Mouse (Mus musculus) neural tube, embryonic 12.5 days (tissue): Measurements from ENCODE around the gene Tom1l2. TPM values are rescaled to one million over a fixed set of nuclear protein-coding genes. Genes with fewer than 3 reads are reported as not detected.

Source experiments
- ATAC-seq: fragments of 200-750 bp; cut with Nextera tagmentation; 2 replicates; pipeline ENCODE4 v1.8.0; 2017; ENCODE audit warnings: low read depth, mild to moderate bottlenecking, moderate TSS enrichment, moderate library complexity; ENCODE audit not compliant: low FRiP score
- H3K27ac ChIP-seq: fragments of 300-500 bp; sonication (generic); 2 replicates; pipeline ENCODE4 v1.5.1; 2016
- H3K27me3 ChIP-seq: fragments of 300-500 bp; sonication (generic); replicated peaks from 2 replicates; pipeline ENCODE4 v1.6.1; 2016; ENCODE audit warnings: mild to moderate bottlenecking
- H3K36me3 ChIP-seq: fragments of 300-500 bp; sonication (generic); 2 replicates; pipeline ENCODE4 v1.6.1; 2016; ENCODE audit warnings: mild to moderate bottlenecking
- H3K4me1 ChIP-seq: fragments of 300-500 bp; sonication (generic); 2 replicates; pipeline ENCODE4 v1.6.1; 2016
- H3K4me2 ChIP-seq: fragments of 300-500 bp; sonication (generic); replicated peaks from 2 replicates; pipeline ENCODE4 v1.6.1; 2016; ENCODE audit warnings: mild to moderate bottlenecking
- H3K4me3 ChIP-seq: fragments of 300-500 bp; sonication (generic); 2 replicates; pipeline ENCODE4 v1.5.1; 2016
- H3K9ac ChIP-seq: fragments of 300-500 bp; sonication (generic); 2 replicates; pipeline ENCODE4 v1.6.1; 2016; ENCODE audit warnings: mild to moderate bottlenecking
- H3K9me3 ChIP-seq: fragments of 300-500 bp; sonication (generic); 2 replicates; pipeline ENCODE4 v1.6.1; 2016; ENCODE audit warnings: mild to moderate bottlenecking
- WGBS: fragments of 180-500 bp; shearing (Covaris S2); methylation state at CpG from one replicate; pipeline ENCODE4 v1.1.7; 2016; 5-methylcytosine and 5-hydroxymethylcytosine counted together
- polyA plus RNA-seq: library from polyadenylated mRNA; unstranded; fragments of >200 nt; fragmentation: Nextera tagmentation; extraction: Ambion mirVana; gene quantifications from 2 replicates; pipeline ENCODE4 v1.2.1, GENCODE M21; 2016

The Tom1l2 gene
- polyA plus RNA-seq, 1 experiment from 2014 or later = 46.7 TPM

DNA sequence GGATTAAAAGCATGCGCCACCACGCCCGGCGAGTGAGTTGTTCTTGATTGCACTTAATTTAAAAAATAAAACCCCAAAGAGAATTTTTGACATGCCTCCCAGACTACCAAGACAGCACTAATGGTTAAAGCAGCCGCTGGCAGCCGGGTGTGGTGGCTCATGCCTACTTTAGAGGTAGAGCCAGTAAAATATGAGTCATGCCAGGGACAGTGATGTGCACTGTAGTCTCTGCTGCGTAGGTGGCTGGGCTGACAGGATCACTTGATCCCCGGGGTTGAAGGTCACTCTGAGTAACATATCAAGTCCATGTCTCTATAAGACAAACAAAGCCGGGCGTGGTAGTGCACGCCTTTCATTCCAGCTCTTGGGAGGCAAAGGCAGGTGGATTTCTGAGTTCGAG lies 13.3 kb downstream of the Tom1l2 start:
- H3K27ac ChIP-seq = no peak overlapping the region
- no peak overlapping the region for H3K9ac ChIP-seq
- no peak overlapping the region for H3K4me3 ChIP-seq
- H3K27me3 ChIP-seq = no peaks in the 10 kb centered on the region
- no peaks in the 10 kb centered on the region for H3K4me1 ChIP-seq
- no peak overlapping the region for H3K4me2 ChIP-seq
- 93% methylated on average over 12 of the region's 12 CpGs for WGBS
- H3K9me3 ChIP-seq = no peaks in the 10 kb centered on the region
- no peaks in the 10 kb centered on the region; the same call in 1 of the 2 replicates for H3K36me3 ChIP-seq
- no peak for ATAC-seq

DNA sequence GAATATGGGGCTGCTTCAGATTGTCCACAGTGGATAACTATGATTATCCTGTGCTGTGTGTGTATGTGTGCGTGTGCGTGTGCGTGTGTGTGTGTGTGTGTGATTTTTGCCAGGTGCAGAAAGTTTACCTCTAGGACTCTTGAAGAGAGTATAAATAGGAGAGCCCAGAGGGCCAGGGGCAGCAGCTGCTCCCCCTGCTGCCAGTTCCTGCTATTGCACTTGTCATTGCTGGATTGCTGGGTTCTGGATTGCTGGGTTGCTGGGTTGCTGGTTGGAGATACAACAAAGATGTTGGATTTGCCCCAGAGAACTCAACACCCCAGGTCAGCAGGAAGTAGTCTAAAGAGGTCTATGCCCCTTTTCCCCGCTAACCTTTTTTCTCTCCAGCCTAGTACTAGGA lies 14.4 kb downstream of the Tom1l2 start:
- H3K27me3 ChIP-seq = no peaks in the 10 kb centered on the region
- no peaks in the 10 kb centered on the region for H3K9me3 ChIP-seq
- H3K27ac ChIP-seq = no peak overlapping the region
- no peak overlapping the region for H3K4me2 ChIP-seq
- no peaks in the 10 kb centered on the region for H3K4me1 ChIP-seq
- no peaks in the 10 kb centered on the region; the same call in 1 of the 2 replicates for H3K36me3 ChIP-seq
- H3K4me3 ChIP-seq = no peak overlapping the region
- ATAC-seq = no peak
- no peak overlapping the region for H3K9ac ChIP-seq
- 69% methylated on average over 4 of the region's 4 CpGs for WGBS

DNA sequence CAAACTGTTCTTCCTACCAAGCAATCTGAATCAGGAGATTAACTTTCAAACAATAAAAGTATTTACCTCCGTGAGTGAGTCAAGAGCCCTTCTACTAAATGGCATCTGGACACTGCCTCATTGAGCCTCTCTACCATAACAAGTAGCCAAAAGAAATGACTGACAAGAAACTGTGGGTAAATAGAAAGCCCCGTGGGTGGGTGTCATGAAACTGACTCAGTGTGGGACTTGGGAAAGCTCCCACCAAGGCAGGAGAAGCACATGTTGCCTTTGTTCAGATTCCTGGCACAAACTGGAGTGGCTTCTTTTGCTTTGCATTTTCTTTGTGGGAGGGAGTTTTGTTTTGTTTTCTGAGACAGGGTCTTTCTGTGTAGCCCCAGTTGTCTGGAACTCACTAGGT lies 16.9 kb downstream of the Tom1l2 start:
- Histone ChIP-seq H3K4me1 (no peaks in the 10 kb centered on the region), H3K9me3 (no peaks in the 10 kb centered on the region), H3K4me2 (no peak overlapping the region), H3K36me3 (no peaks in the 10 kb centered on the region; the same call in 1 of the 2 replicates), H3K27ac (no peak overlapping the region), H3K9ac (no peak overlapping the region), H3K27me3 (no peaks in the 10 kb centered on the region), H3K4me3 (no peak overlapping the region)
- no peak for ATAC-seq
- WGBS = 85% methylated on average over 2 of the region's 2 CpGs

DNA sequence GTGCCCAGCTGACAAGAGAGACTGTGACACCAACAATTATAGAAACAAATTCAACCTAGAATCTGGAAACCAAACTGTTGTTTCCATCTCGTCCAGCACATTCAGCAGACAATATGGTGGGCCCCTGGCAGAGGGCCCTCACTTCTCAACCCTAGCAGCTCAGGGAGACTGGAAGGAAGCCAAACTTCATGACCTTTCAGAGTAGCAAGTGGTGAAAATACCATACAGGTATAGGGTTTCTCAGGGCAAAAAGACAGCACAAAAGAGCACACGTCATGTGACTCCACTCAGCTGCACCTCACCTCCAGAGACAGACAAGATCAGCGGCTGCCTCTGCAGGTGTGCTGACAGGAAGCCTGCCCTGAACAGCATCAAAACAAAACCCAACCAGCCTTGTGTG lies 18.6 kb downstream of the Tom1l2 start:
- 78% methylated on average over 3 of the region's 3 CpGs for WGBS
- H3K36me3 ChIP-seq = no peaks in the 10 kb centered on the region; the same call in 1 of the 2 replicates
- no peaks in the 10 kb centered on the region for H3K27me3 ChIP-seq
- no peak overlapping the region for H3K27ac ChIP-seq
- H3K4me3 ChIP-seq = no peak overlapping the region
- H3K4me2 ChIP-seq = no peak overlapping the region
- H3K4me1 ChIP-seq = no peaks in the 10 kb centered on the region
- ATAC-seq = no peak
- H3K9me3 ChIP-seq = no peaks in the 10 kb centered on the region
- no peak overlapping the region for H3K9ac ChIP-seq

DNA sequence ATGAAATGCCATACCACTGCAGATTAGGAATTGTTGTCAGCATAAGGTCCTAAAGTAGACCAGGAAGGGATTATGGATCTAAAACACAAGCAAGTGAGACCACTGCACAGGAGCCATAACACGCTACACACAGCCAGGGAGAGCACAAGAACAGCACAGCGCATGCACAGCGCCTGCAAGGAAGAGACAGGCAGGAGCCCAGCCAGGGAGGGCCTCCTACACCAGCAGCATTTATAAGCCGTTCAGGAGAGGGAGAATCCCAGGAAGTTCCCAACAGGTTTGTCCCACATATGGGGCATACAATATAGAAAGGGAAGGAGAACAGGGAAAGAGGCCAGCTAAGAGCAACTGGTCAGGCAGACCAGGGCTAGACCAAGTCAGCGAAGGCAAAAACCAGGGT lies 19.2 kb downstream of the Tom1l2 start:
- H3K27me3 ChIP-seq = no peaks in the 10 kb centered on the region
- H3K9me3 ChIP-seq = no peaks in the 10 kb centered on the region
- ATAC-seq = no peak
- no peak overlapping the region for H3K9ac ChIP-seq
- WGBS = 86% methylated on average over 5 of the region's 5 CpGs
- H3K36me3 ChIP-seq = no peaks in the 10 kb centered on the region; the same call in 1 of the 2 replicates
- H3K4me3 ChIP-seq = no peak overlapping the region
- no peak overlapping the region for H3K4me2 ChIP-seq
- H3K27ac ChIP-seq = no peak overlapping the region
- H3K4me1 ChIP-seq = no peaks in the 10 kb centered on the region

DNA sequence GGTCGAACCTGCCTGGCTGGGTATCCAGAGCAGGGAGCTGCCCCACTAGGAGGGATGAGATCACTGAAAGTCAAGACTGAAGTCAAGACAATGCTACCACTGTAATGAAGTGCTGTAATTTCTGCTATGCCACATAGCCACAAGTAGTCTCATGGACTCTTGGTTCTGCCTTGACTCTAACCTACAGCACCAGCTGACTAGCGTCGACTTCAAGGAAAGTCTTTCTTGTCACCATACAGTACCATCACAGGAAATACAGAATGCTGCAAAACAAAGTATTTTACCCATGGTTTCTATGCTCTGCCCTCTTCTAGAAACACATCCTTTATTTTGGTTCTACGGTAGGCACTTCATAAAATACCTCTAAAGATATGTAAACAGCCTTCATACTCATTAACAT lies 22.2 kb downstream of the Tom1l2 start:
- Histone ChIP-seq H3K4me1 (no peaks in the 10 kb centered on the region), H3K9ac (no peak overlapping the region), H3K36me3 (no peaks in the 10 kb centered on the region), H3K4me3 (no peak overlapping the region), H3K9me3 (no peaks in the 10 kb centered on the region), H3K27ac (no peak overlapping the region), H3K4me2 (no peak overlapping the region), H3K27me3 (no peaks in the 10 kb centered on the region)
- ATAC-seq = no peak
- WGBS = 89% methylated on average over 4 of the region's 4 CpGs

DNA sequence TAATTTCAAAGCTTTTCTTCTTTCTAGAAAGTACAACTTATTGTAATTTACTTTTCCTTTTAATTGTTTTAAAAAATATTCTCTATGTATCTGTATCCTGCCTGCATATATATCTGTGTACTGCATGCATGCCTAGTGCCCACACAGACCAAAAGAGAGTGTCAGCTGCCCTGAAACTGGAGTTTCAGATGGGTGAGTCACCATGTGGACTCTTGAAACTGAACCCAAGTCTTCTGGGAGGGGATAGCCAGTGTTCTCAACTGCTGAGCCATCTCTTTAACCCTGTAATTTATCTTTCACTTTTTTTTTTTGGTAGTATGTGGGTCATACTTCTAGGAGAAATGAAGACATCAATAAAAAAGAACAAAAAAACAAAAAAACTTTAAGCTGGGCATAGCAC lies 29.0 kb downstream of the Tom1l2 start:
- Histone ChIP-seq H3K4me1 (peaks cover 18% of the 10 kb centered on the region), H3K27me3 (no peaks in the 10 kb centered on the region), H3K9me3 (no peaks in the 10 kb centered on the region), H3K4me2 (no peak overlapping the region), H3K27ac (no peak overlapping the region), H3K4me3 (no peak overlapping the region), H3K36me3 (no peaks in the 10 kb centered on the region), H3K9ac (no peak overlapping the region)
- no peak for ATAC-seq

DNA sequence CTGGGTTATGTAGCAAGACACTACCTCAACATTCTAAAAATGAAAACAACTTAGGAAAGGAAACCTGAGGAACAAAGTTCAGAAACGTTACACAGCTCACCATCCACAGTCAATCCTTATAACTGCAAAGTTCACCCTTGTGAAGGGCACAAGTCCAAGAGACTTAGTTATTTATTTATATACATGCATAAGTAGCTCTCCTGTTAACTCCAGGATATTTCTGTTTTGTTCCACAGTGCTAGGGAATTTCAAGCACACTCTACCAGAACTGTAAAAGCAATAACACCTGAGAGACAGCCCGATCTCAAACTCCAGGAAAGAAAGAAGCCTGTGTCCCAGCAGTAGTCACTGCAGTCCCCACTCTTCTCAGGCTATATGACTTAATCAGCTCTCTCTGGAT lies 31.3 kb downstream of the Tom1l2 start:
- H3K9ac ChIP-seq = no peak overlapping the region
- H3K27ac ChIP-seq = no peak overlapping the region
- WGBS = 87% methylated on average over 2 of the region's 2 CpGs
- no peaks in the 10 kb centered on the region for H3K36me3 ChIP-seq
- no peak overlapping the region for H3K4me2 ChIP-seq
- H3K27me3 ChIP-seq = no peaks in the 10 kb centered on the region
- no peaks in the 10 kb centered on the region for H3K9me3 ChIP-seq
- no peak for ATAC-seq
- H3K4me3 ChIP-seq = no peak overlapping the region
- H3K4me1 ChIP-seq = peaks cover 39% of the 10 kb centered on the region

DNA sequence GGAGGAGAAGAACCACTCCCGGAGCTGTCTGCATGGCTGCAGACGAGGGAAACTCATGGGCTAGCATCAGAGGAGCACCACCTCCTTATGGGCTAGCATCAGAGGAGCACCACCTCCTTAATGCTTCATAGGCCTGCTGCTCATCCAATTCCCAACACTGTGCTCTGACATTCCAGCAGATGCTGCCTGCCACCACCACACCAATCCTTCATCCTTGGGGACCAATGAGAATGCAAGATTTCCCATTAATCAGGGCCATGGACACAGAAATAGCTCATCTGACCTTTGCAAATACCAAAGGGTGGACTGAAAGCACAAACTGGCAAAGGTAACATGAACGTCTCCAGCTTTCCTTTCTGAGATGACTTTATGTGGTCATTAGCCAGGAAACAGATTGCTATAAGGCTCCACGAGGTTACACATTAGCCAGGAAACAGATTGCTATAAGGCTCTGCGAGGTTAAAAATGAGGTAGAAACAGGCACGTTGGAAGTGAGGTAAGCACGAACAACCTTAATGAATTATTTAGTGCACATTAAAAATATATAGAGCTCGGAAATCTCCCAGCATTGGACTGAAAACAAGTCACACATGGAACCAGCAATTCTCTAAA lies 32.2 kb downstream of the Tom1l2 start:
- Histone ChIP-seq H3K9ac (no peak overlapping the region), H3K4me3 (no peak overlapping the region), H3K27me3 (no peaks in the 10 kb centered on the region), H3K36me3 (no peaks in the 10 kb centered on the region), H3K4me1 (peaks cover 41% of the 10 kb centered on the region), H3K4me2 (no peak overlapping the region), H3K9me3 (no peaks in the 10 kb centered on the region), H3K27ac (0 out of 2 replicates have a peak overlapping the region, but pooled peaks have one; percentile 50)
- WGBS = 56% methylated on average over 8 of the region's 8 CpGs
- no peak for ATAC-seq

DNA sequence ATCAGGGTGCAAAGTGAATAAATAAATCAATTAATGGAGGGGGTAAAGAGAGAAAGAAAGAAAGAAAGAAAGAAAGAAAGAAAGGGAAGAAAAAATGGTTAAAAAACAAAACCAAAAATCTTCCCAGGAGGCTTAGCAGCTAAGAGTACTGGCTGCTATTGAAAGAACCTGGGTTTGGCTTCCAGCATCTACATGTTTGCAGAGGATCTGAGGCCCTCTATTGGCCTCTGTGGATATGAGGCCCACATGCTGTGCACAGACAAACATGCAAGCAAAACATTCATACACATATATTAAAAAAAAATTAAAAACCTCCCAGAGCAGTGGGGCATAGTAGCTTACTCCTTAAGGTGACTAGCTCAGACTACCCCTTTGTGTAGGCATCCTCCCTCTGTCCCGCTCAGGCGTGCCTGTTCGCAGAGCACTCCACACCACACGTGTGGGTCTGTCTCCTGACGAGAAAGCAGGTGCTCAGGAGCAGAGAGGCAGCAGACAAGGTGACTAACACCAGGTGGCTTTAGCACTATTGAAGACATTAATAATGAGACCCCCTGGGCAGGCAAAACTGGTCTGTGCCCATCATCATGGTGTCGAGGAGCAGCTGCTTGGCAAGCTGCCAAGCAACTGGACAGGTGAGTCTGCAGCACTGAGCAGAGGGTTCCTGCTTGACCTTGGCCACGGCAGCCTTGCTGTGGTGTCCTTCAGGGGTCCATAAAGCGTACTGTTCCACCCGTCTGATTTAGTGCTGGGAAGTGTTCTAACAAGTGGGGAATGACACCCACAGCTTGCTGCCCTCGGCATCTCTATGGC lies 33.2 kb downstream of the Tom1l2 start:
- WGBS = 57% methylated on average over 10 of the region's 10 CpGs
- peak; percentile 41; the same call in 1 of the 2 replicates for ATAC-seq
- Histone ChIP-seq H3K4me1 (peaks cover 41% of the 10 kb centered on the region), H3K4me3 (no peak overlapping the region), H3K9me3 (no peaks in the 10 kb centered on the region), H3K36me3 (no peaks in the 10 kb centered on the region), H3K27me3 (no peaks in the 10 kb centered on the region), H3K27ac (peak overlapping the region; percentile 50; the same call in 1 of the 2 replicates), H3K4me2 (no peak overlapping the region), H3K9ac (no peak overlapping the region)

DNA sequence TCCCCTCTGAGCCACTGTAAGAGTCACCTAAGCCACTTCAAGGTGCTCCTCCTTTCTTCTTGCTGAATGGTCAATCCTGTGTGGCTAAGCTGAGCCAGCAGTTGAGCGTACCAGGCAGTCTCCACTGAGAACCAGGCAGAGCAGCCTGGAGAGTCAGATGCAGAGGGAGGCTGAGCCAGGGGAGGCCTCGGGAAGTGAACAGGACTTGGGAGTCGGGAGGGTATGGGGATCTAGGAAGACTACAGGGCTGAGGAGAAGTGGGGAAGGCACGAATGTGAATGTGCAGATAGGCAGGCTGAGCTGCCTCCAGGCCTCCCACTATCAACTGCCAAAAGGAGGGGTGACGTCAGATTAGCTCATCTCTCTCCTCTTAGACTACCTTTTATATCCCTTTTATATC lies 34.0 kb downstream of the Tom1l2 start:
- no peak for ATAC-seq
- Histone ChIP-seq H3K9me3 (no peaks in the 10 kb centered on the region), H3K27me3 (no peaks in the 10 kb centered on the region), H3K9ac (no peak overlapping the region), H3K27ac (no peak overlapping the region), H3K4me3 (no peak overlapping the region), H3K4me1 (peaks cover 41% of the 10 kb centered on the region), H3K36me3 (no peaks in the 10 kb centered on the region), H3K4me2 (no peak overlapping the region)
- 55% methylated on average over 5 of the region's 5 CpGs for WGBS

DNA sequence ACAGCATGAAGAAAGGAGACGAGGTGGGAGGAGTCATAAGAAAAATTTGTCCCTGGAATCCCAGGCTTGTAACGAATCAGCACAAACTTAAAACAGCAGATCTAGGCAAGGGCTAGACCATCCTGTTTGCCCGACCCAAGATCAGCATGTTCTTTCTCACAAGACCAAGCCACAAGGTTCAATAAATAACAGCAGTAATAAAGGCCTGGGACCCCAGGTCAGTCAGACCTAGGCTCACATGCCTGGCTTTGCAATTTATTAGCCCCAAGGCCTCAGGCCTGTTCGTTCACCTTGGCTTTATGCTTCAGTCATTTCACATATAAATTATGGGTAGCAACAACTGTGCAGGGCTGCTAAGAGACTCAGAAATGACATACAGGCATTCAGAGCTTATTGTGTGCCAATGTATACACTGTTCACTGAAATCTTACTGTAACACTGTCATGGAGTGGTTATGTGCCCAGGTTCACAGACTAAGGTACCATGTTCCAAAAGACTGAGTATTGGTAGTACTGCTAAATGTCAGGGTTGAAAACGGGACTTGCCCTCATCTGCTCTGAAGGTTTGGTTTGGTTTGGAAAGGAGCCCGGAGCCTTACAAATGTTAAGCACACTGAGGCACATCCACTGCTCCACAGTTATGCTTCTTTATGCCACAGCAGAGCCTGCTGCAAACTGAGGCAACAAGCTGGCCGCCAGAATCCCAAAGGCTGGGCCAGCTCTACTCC lies 35.2 kb downstream of the Tom1l2 start:
- Histone ChIP-seq H3K27me3 (no peaks in the 10 kb centered on the region), H3K27ac (no peak overlapping the region), H3K9me3 (no peaks in the 10 kb centered on the region), H3K4me1 (peaks cover 46% of the 10 kb centered on the region), H3K4me3 (no peak overlapping the region), H3K36me3 (no peaks in the 10 kb centered on the region), H3K4me2 (no peak overlapping the region), H3K9ac (no peak overlapping the region)
- ATAC-seq = no peak
- WGBS = 73% methylated on average over 7 of the region's 7 CpGs
